Mouse (Mus musculus) monocyte, adult 5-6 weeks (primary cell): Measurements from ENCODE around the gene Krt23. TPM values are rescaled to one million over a fixed set of nuclear protein-coding genes. Genes with fewer than 3 reads are reported as not detected.

Experiments
- ATAC-seq: fragments of 153-309, 156-312 bp; replicated peaks from 2 replicates; pipeline ENCODE4 v1.8.0; 2017; ENCODE audit warnings: mild to moderate bottlenecking; ENCODE audit not compliant: low TSS enrichment, insufficient number of reproducible peaks, severe bottlenecking, poor library complexity, low FRiP score
- total RNA-seq: library from RNA; stranded (forward); fragments of 200-1000, 200-491, 200-594 nt; gene quantifications from 3 replicates; pipeline ENCODE4 v1.2.3, GENCODE M21; 2017

The Krt23 gene
- total RNA-seq, 1 experiment from 2014 or later: not detected

DNA sequence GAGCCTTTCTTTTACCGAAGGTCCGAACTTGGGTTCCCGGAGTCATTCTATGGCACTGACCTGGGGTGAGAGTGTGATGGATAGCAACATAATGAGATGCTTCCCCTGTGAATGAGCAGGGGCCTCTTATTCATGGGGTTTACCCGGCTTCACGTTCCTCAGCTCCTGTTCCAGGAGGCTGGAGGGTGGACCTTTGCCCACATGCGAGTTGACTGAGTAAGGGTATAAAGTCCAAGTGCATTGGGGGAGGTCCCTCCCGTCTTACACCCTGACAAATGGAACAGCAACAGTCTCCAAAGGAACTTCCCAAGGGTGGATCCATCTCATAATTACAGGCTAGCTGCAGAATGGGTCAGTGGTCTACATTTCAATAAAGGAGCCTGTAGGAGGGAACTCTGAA, 31.2 kb downstream of the Krt23 start:
- no peak for ATAC-seq

- no peak for ATAC-seq
These were observed 34.0 kb downstream of the Krt23 start for GRCm38 (mm10) chr11:99458887-99459286.

DNA sequence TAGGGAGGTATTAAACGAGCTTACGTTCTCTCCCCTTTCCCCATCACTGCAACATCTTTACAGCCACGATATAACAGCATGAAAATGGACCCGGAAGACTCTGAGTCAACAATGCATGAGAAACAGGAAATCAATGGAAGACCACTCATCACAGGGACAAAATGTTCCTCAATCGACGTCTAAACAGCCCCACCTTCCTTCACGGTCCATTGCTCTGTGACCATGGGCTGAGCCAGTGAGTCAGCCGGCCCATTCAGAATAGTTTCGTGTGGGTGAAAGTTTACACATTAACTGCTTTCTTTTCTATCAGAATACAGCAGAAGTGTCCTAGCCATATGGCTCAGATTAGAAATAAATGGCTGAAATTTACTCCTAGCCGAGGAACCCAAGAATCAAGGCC, 38.2 kb downstream of the Krt23 start:
- ATAC-seq: no peak

- ATAC-seq: no peak
These were observed 38.9 kb downstream of the Krt23 start for GRCm38 (mm10) chr11:99454044-99454443.

- ATAC-seq: no peak
These were observed 44.2 kb downstream of the Krt23 start for GRCm38 (mm10) chr11:99448769-99449168.

GRCm38 (mm10) chr11:99441220-99441619, 51.7 kb downstream of the Krt23 start:
- ATAC-seq: no peak

- no peak for ATAC-seq
These were observed 53.5 kb downstream of the Krt23 start for GRCm38 (mm10) chr11:99439465-99439864.

DNA sequence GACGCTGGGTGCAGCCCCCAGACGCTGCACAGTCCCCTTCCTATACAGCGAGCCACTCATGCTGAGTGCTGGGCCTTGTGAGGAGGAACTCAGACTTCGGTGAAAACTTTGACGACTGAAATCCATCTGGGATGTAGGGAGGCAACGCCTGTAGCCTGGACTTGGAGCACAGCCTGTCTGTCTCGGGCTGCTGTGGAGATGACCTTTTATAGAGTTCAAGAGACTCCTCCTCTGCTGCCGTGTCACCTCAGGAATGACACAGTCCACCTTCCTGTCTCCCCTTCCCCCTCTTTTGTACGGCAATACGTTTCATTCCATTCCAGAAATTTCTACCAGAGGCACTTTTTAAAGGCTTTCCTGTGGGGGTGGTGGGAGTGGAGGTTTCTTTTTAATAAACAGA, 55.0 kb downstream of the Krt23 start, which contains the start of gene Krt20:
TSS of gene Krt20 (minus strand) at position 179 of the 400 bp plus-strand sequence.
- ATAC-seq: no peak

GRCm38 (mm10) chr11:99436625-99437024, 56.3 kb downstream of the Krt23 start:
- ATAC-seq: no peak

- ATAC-seq: no peak
These were observed 62.3 kb downstream of the Krt23 start for GRCm38 (mm10) chr11:99430670-99431069.

Other genes starting within 250 kb of the Krt23 start
- gene Krt222, start 249.1 kb downstream of the Krt23 start, total RNA-seq: 0.64 to 3.8 TPM (median 1.7 TPM) in 3 replicates
- not detected in 3 replicates for gene Krt24, start 207.9 kb downstream of the Krt23 start, total RNA-seq
- gene Krt25, start 170.2 kb downstream of the Krt23 start, total RNA-seq: not detected in 3 replicates
- gene Krt26, start 155.2 kb downstream of the Krt23 start, total RNA-seq: not detected in 3 replicates
- not detected in 3 replicates for gene Krt27, start 142.0 kb downstream of the Krt23 start, total RNA-seq
- not detected in 3 replicates for gene Krt28, start 118.2 kb downstream of the Krt23 start, total RNA-seq
- gene Krt10, start 103.8 kb downstream of the Krt23 start, total RNA-seq: 0.29 to 3.1 TPM (median 1.6 TPM) in 3 replicates
- not detected in 3 replicates for gene Krt12, start 70.9 kb downstream of the Krt23 start, total RNA-seq
- gene Krt20, start 55.0 kb downstream of the Krt23 start, total RNA-seq: not detected in 3 replicates
- not detected in 3 replicates for gene Krt39, start 28.2 kb upstream of the Krt23 start, total RNA-seq
- gene Krt40, start 50.0 kb upstream of the Krt23 start, total RNA-seq: not detected in 3 replicates
- gene Krtap3-3, start 57.7 kb upstream of the Krt23 start, total RNA-seq: not detected in 3 replicates
- not detected in 3 replicates for gene Krtap3-2, start 63.7 kb upstream of the Krt23 start, total RNA-seq
- gene Gm11939, start 66.3 kb upstream of the Krt23 start, total RNA-seq: not detected in 3 replicates
- not detected in 3 replicates for gene Krtap3-1, start 73.5 kb upstream of the Krt23 start, total RNA-seq
- not detected in 3 replicates for gene Krtap1-5, start 87.9 kb upstream of the Krt23 start, total RNA-seq
- gene Krtap1-4, start 90.5 kb upstream of the Krt23 start, total RNA-seq: not detected in 3 replicates
- not detected in 3 replicates for gene Krtap1-3, start 98.2 kb upstream of the Krt23 start, total RNA-seq
- gene Krtap9-3, start 105.0 kb upstream of the Krt23 start, total RNA-seq: not detected in 3 replicates
- gene Gm11938, start 110.2 kb upstream of the Krt23 start, total RNA-seq: not detected in 3 replicates
- not detected in 3 replicates for gene Gm11937, start 117.1 kb upstream of the Krt23 start, total RNA-seq
- not detected in 3 replicates for gene Krtap2-4, start 121.7 kb upstream of the Krt23 start, total RNA-seq
- gene Gm11562, start 127.3 kb upstream of the Krt23 start, total RNA-seq: not detected in 3 replicates
- gene Krtap4-1, start 135.1 kb upstream of the Krt23 start, total RNA-seq: not detected in 3 replicates
- not detected in 3 replicates for gene Krtap4-2, start 141.9 kb upstream of the Krt23 start, total RNA-seq
- gene Krtap4-7, start 151.0 kb upstream of the Krt23 start, total RNA-seq: not detected in 3 replicates
- gene Gm11555, start 157.1 kb upstream of the Krt23 start, total RNA-seq: not detected in 3 replicates
- not detected in 3 replicates for gene Gm11563, start 165.8 kb upstream of the Krt23 start, total RNA-seq
- gene Krtap4-6, start 172.8 kb upstream of the Krt23 start, total RNA-seq: not detected in 3 replicates
- gene Gm14190, start 197.6 kb upstream of the Krt23 start, total RNA-seq: not detected in 3 replicates
- not detected in 3 replicates for gene Gm14180, start 241.2 kb upstream of the Krt23 start, total RNA-seq